Mouse (Mus musculus): ENCODE results near the gene Snx30. TPM values are rescaled to one million over a fixed set of nuclear protein-coding genes. Genes with fewer than 3 reads are reported as not detected.

Gene Snx30
- total RNA-seq (2023): 128 to 133 TPM (median 130 TPM) in 4 replicates

GRCm38 (mm10) chr4:59805181-59805967 lies at the start of gene Snx30:
TSS of gene Snx30 (plus strand) at chr4:59805840.

GRCm38 (mm10) chr4:59801489-59801888 lies 4.2 kb upstream of the Snx30 start, which contains the start of gene Inip:
TSS of gene Inip (minus strand) at chr4:59801589.

GRCm38 (mm10) chr4:59914608-59915403 lies 109.2 kb downstream of the Snx30 start, which contains the start of gene Slc46a2:
TSS of gene Slc46a2 (minus strand) at chr4:59915056.

Other genes starting within 250 kb of the Snx30 start
- gene Hsdl2, start 224.3 kb upstream of the Snx30 start, total RNA-seq (2023): 19.2 to 22.6 TPM (median 20.1 TPM) in 4 replicates
- gene E130308A19Rik, start 179.6 kb upstream of the Snx30 start, total RNA-seq (2023): 21.1 to 23.9 TPM (median 22.7 TPM) in 4 replicates
- gene Inip, start 4.3 kb upstream of the Snx30 start, total RNA-seq (2023): 35.7 to 42.4 TPM (median 40.7 TPM) in 4 replicates
- gene Slc46a2, start 109.2 kb downstream of the Snx30 start, total RNA-seq (2023): not detected in 4 replicates
- gene Mup4, start 154.9 kb downstream of the Snx30 start, total RNA-seq (2023): not detected in 4 replicates
- gene Mup6, start 158.5 kb downstream of the Snx30 start, total RNA-seq (2023): not detected in 4 replicates